Mouse (Mus musculus) C2C12 (cell line): ENCODE data around the gene Mapk7. TPM values are rescaled to one million over a fixed set of nuclear protein-coding genes. Genes with fewer than 3 reads are reported as not detected.

Experiments used
- H3K27me3 ChIP-seq: one replicate; pipeline ENCODE4 v1.6.1; 2011; ENCODE audit not compliant: control insufficient read depth, insufficient read depth, insufficient read length
- H3K36me3 ChIP-seq: one replicate; pipeline ENCODE4 v1.6.1; 2011; ENCODE audit not compliant: control insufficient read depth, insufficient read depth
- H3K4me3 ChIP-seq: one replicate; pipeline ENCODE4 v1.5.1; 2011; ENCODE audit warnings: mild to moderate bottlenecking, control low read depth; ENCODE audit not compliant: poor library complexity, insufficient read depth, severe bottlenecking
- H3K79me2 ChIP-seq: one replicate; pipeline ENCODE4 v1.6.1; 2011; ENCODE audit not compliant: control insufficient read depth, insufficient read depth
- H3K79me3 ChIP-seq: one replicate; pipeline ENCODE4 v1.6.1; 2011; ENCODE audit warnings: low read depth, control low read depth
- H3ac ChIP-seq: one replicate; pipeline ENCODE3; 2011; ENCODE audit warnings: low read depth; ENCODE audit not compliant: control insufficient read depth, insufficient read length
- CEBPB ChIP-seq: IDR thresholded peaks from one replicate; pipeline ENCODE4 v1.6.1; 2011; ENCODE audit warnings: low read depth, mild to moderate bottlenecking, control low read depth, moderate library complexity
- CTCF ChIP-seq: IDR thresholded peaks from one replicate; pipeline ENCODE4 v1.5.1; 2011; ENCODE audit not compliant: control insufficient read depth, insufficient read depth, insufficient read length
- FOSL1 ChIP-seq: IDR thresholded peaks from one replicate; pipeline ENCODE4 v1.8.0; 2011; ENCODE audit warnings: mild to moderate bottlenecking, low read length; ENCODE audit not compliant: poor library complexity, insufficient read depth, severe bottlenecking
- MAX ChIP-seq: IDR thresholded peaks from one replicate; pipeline ENCODE4 v1.6.1; 2011; ENCODE audit warnings: mild to moderate bottlenecking, control low read depth
- MYOD1 ChIP-seq: IDR thresholded peaks from one replicate; pipeline ENCODE4 v1.6.1; 2011; ENCODE audit warnings: low read depth; ENCODE audit not compliant: control insufficient read depth, insufficient read length
- MYOG ChIP-seq: IDR thresholded peaks from one replicate; pipeline ENCODE4 v1.6.1; 2011; ENCODE audit not compliant: control insufficient read depth, insufficient read length; ENCODE audit errors: extremely low read depth
- USF1 ChIP-seq: IDR thresholded peaks from one replicate; pipeline ENCODE4 v1.6.1; 2011; ENCODE audit warnings: low read depth, mild to moderate bottlenecking, control low read depth, moderate library complexity
- long read RNA-seq, 2 experiments: library from polyadenylated mRNA; unstranded; transcript quantifications; one replicate each; pipeline ENCODE4 v2.0.0; 2019 to 2020
- polyA plus RNA-seq: library from polyadenylated mRNA; unstranded; fragments of >200 nt; fragmentation: generic; extraction: Trizol; gene quantifications from one replicate; pipeline ENCODE4 v1.2.1, GENCODE M21; 2012; ENCODE audit warnings: missing spikeins

Mapk7 gene
- 21.3 TPM for polyA plus RNA-seq
- long read RNA-seq, experiment 1, transcript Mapk7-201 (7 exons, 3,019 nt) = major isoform, 9 of 22 reads
- long read RNA-seq, experiment 1, partial matches to known transcripts = 4 of 22 reads
- long read RNA-seq, experiment 1, other reads (novel, unspliced or antisense) = 6 of 22 reads
- long read RNA-seq, experiment 2, full-length matches to known transcripts = 87 of 232 reads
- long read RNA-seq, experiment 2, partial matches to known transcripts = 64 of 232 reads
- long read RNA-seq, experiment 2, other reads (novel, unspliced or antisense) = 81 of 232 reads

- TF ChIP-seq MYOD1 = no peak
- TF ChIP-seq MAX = peak; percentile 72
- Histone ChIP-seq H3K36me3 (peaks cover 34% of the 10 kb centered on the region), H3K79me3 (peaks cover 25% of the 10 kb centered on the region), H3ac (peak within 1 kb of the TSS; percentile 98), H3K27me3 (no peaks in the 10 kb centered on the region), H3K4me3 (peak within 1 kb of the TSS; percentile 94), H3K79me2 (peaks cover 41% of the 10 kb centered on the region)
Observed at GRCm38 (mm10) chr11:61494129-61494997, at the start of gene Mapk7. Gene Mapk7 (minus strand): TSS chr11:61494406.

DNA sequence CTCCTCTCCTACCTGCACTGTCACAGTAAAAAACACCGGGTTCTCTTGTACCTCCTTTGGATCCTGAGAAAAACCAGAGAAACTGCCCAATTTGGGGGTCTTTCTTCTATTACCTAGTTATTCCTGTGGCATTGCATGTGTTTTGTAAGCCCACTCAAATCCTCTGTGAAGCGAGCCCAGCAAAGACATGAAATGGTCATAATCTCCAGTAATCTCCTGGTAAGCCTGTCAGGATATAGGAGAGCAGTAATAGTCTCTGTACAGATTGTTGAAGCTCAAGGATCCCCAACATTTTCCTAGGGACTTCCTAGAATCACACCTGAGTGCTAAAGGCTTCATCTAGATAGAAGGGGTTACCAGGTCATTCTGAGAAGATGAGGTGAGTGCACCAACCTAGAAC, 46.9 kb upstream of the Mapk7 start:
- Histone ChIP-seq H3K27me3 (no peaks in the 10 kb centered on the region), H3K79me3 (peaks cover 9% of the 10 kb centered on the region), H3K79me2 (peaks cover 39% of the 10 kb centered on the region), H3K4me3 (no peak overlapping the region), H3ac (no peak overlapping the region), H3K36me3 (peaks cover 71% of the 10 kb centered on the region)
- no peak for TF ChIP-seq USF1
- TF ChIP-seq FOSL1 = no peak
- no peak for TF ChIP-seq MYOG
- TF ChIP-seq CEBPB = no peak
- TF ChIP-seq MYOD1 = no peak
- TF ChIP-seq MAX = no peak
- TF ChIP-seq CTCF = no peak

GRCm38 (mm10) chr11:61540642-61541041, 46.4 kb upstream of the Mapk7 start:
- peaks cover 71% of the 10 kb centered on the region for H3K36me3 ChIP-seq
- no peak overlapping the region for H3K4me3 ChIP-seq
- H3K79me2 ChIP-seq = peaks cover 34% of the 10 kb centered on the region
- no peaks in the 10 kb centered on the region for H3K27me3 ChIP-seq
- no peak for TF ChIP-seq MAX
- TF ChIP-seq FOSL1 = no peak
- TF ChIP-seq USF1 = no peak
- no peak for TF ChIP-seq CTCF
- no peak for TF ChIP-seq MYOG
- TF ChIP-seq CEBPB = no peak
- no peak for TF ChIP-seq MYOD1
- no peak overlapping the region for H3ac ChIP-seq
- H3K79me3 ChIP-seq = peaks cover 7% of the 10 kb centered on the region

DNA sequence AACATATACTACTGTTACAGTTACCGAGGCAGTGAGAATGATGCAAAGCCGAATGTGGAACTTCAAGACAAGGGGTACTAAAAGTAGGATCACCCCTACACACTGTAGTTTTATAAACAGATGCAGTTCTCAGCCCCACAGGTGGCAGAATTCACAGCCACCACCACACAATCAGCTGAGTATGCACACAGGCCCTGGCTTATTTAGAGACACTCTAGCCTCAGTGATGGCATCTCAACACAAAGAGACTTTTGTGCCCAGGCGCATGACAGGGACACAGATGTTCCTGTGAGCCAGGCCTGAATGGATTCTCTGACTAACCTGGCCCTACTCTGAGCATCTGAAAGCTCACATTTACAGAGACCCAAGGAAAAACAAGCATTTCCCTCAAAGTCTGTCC, 43.2 kb upstream of the Mapk7 start:
- Histone ChIP-seq H3ac (no peak overlapping the region), H3K79me2 (peaks cover 7% of the 10 kb centered on the region), H3K36me3 (peaks cover 66% of the 10 kb centered on the region), H3K4me3 (no peak overlapping the region), H3K27me3 (no peaks in the 10 kb centered on the region), H3K79me3 (peaks cover 6% of the 10 kb centered on the region)
- TF ChIP-seq CEBPB (no peak), FOSL1 (no peak), MYOG (no peak), MYOD1 (no peak), CTCF (no peak)

- Histone ChIP-seq H3K79me3 (peaks cover 6% of the 10 kb centered on the region), H3K27me3 (no peaks in the 10 kb centered on the region), H3K79me2 (peaks cover 7% of the 10 kb centered on the region), H3K4me3 (no peak overlapping the region), H3ac (no peak overlapping the region), H3K36me3 (peaks cover 70% of the 10 kb centered on the region)
- no peak for TF ChIP-seq MYOD1
- TF ChIP-seq FOSL1 = no peak
- TF ChIP-seq CTCF = no peak
Observed at GRCm38 (mm10) chr11:61536952-61537351, 42.7 kb upstream of the Mapk7 start.

DNA sequence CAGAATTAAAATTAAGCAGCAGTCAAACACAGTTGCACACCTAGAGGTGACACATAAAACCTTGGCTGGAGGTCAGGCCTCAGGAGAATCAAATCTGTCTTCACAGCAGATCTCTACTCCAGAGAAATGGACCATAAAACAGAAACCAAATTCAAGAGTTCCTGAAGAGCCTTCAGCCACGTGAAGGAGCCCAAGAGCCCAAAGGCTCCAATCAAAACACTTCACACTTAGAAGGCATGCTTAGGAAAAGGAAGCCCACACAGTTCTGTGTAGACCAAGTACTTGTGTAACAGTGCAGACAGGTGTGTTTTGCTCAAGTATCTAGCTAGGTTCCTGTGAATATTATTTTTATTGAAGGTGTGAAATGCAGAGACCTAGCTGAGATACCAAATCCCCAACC, 41.3 kb upstream of the Mapk7 start:
- Histone ChIP-seq H3ac (no peak overlapping the region), H3K4me3 (no peak overlapping the region), H3K79me2 (peaks cover 7% of the 10 kb centered on the region), H3K36me3 (peaks cover 67% of the 10 kb centered on the region), H3K79me3 (peaks cover 6% of the 10 kb centered on the region), H3K27me3 (no peaks in the 10 kb centered on the region)
- TF ChIP-seq FOSL1 (no peak), USF1 (no peak), MAX (no peak), MYOD1 (no peak), CTCF (no peak), MYOG (no peak), CEBPB (no peak)
